Mouse (Mus musculus): ENCODE results near the gene Apbb1.

Apbb1 gene

GRCm38 (mm10) chr7:105581094-105581703 lies at the start of gene Apbb1:
Apbb1 (minus strand) TSS chr7:105581653.
- DNase-seq (ENCODE audit: low read depth, low spot score), result peak; percentile 85

- peak; percentile 32 for DNase-seq (ENCODE audit: low read depth, low spot score)
These were observed 47.2 kb upstream of the Apbb1 start for GRCm38 (mm10) chr7:105628633-105629032.

GRCm38 (mm10) chr7:105625397-105625796 lies 43.9 kb upstream of the Apbb1 start:
- no peak for DNase-seq (ENCODE audit: low read depth, low spot score)

- DNase-seq (ENCODE audit: low read depth, low spot score), result no peak
These were observed 40.3 kb upstream of the Apbb1 start for GRCm38 (mm10) chr7:105621646-105622292.

- no peak for DNase-seq (ENCODE audit: low read depth, low spot score)
These were observed 39.6 kb upstream of the Apbb1 start for GRCm38 (mm10) chr7:105621053-105621452.

GRCm38 (mm10) chr7:105619701-105620100 lies 38.2 kb upstream of the Apbb1 start:
- no peak for DNase-seq (ENCODE audit: low read depth, low spot score)

GRCm38 (mm10) chr7:105617810-105618209 lies 36.4 kb upstream of the Apbb1 start:
- no peak for DNase-seq (ENCODE audit: low read depth, low spot score)

- DNase-seq (ENCODE audit: low read depth, low spot score), result no peak
These were observed 35.1 kb upstream of the Apbb1 start for GRCm38 (mm10) chr7:105616561-105616960.

GRCm38 (mm10) chr7:105615720-105616119 lies 34.3 kb upstream of the Apbb1 start:
- DNase-seq (ENCODE audit: low read depth, low spot score), result no peak

- DNase-seq (ENCODE audit: low read depth, low spot score), result no peak
These were observed 32.9 kb upstream of the Apbb1 start for GRCm38 (mm10) chr7:105614400-105614799.

GRCm38 (mm10) chr7:105611767-105612166 lies 30.3 kb upstream of the Apbb1 start:
- no peak for DNase-seq (ENCODE audit: low read depth, low spot score)

- DNase-seq (ENCODE audit: low read depth, low spot score), result no peak
These were observed 27.0 kb upstream of the Apbb1 start for GRCm38 (mm10) chr7:105608467-105608866.

- peak; percentile 71 for DNase-seq (ENCODE audit: low read depth, low spot score)
These were observed 21.6 kb upstream of the Apbb1 start for GRCm38 (mm10) chr7:105602860-105603623.

GRCm38 (mm10) chr7:105590097-105590496 lies 8.6 kb upstream of the Apbb1 start:
- no peak for DNase-seq (ENCODE audit: low read depth, low spot score)

- no peak for DNase-seq (ENCODE audit: low read depth, low spot score)
These were observed 7.0 kb upstream of the Apbb1 start for GRCm38 (mm10) chr7:105588325-105588912.

- no peak for DNase-seq (ENCODE audit: low read depth, low spot score)
These were observed 506 bp upstream of the Apbb1 start for GRCm38 (mm10) chr7:105581959-105582358.

GRCm38 (mm10) chr7:105580627-105581089 lies 795 bp downstream of the Apbb1 start:
- peak; percentile 43 for DNase-seq (ENCODE audit: low read depth, low spot score)

- DNase-seq (ENCODE audit: low read depth, low spot score), result no peak
These were observed 3.0 kb downstream of the Apbb1 start for GRCm38 (mm10) chr7:105578481-105578880.

- DNase-seq (ENCODE audit: low read depth, low spot score), result no peak
These were observed 4.0 kb downstream of the Apbb1 start for GRCm38 (mm10) chr7:105577377-105577871.

- no peak for DNase-seq (ENCODE audit: low read depth, low spot score)
These were observed 5.2 kb downstream of the Apbb1 start for GRCm38 (mm10) chr7:105576166-105576748.

- DNase-seq (ENCODE audit: low read depth, low spot score), result no peak
These were observed 6.9 kb downstream of the Apbb1 start for GRCm38 (mm10) chr7:105574537-105574936.

- DNase-seq (ENCODE audit: low read depth, low spot score), result no peak
These were observed 8.5 kb downstream of the Apbb1 start for GRCm38 (mm10) chr7:105572949-105573348.
